Mouse (Mus musculus) lung, postnatal 0 days (tissue): ENCODE measurements at regions not wholly inside any gene's neighbourhood (a gene's known extent, or its start where the extent isn't known, plus 50 kb on each side); places are given as distances from the start of the nearest gene placed in this dataset.

Source experiments
- CTCF ChIP-seq: IDR thresholded peaks from 2 replicates; pipeline ENCODE4 v1.5.1; 2016; ENCODE audit warnings: antibody characterized with exemption, mild to moderate bottlenecking
- EP300 ChIP-seq: IDR thresholded peaks from 2 replicates; pipeline ENCODE4 v1.6.1; 2016; ENCODE audit warnings: antibody characterized with exemption, mild to moderate bottlenecking, control low read depth

- TF ChIP-seq CTCF (no peak), EP300 (no peak)
Observed at GRCm38 (mm10) chr2:137227495-137227894, 111.1 kb upstream of the Jag1 start.
